Mouse (Mus musculus) E14TG2a.4 (cell line): ENCODE measurements around the gene Plxnd1.

Experiments used
- CTCF ChIP-seq: conservative IDR thresholded peaks from 2 replicates; pipeline ENCODE4 v1.5.1; 2014; ENCODE audit warnings: low read length
- POU5F1 ChIP-seq: IDR thresholded peaks from 2 replicates; pipeline ENCODE4 v1.6.1; 2014; ENCODE audit warnings: low read length, borderline replicate concordance

GRCm38 (mm10) chr6:115983306-115984038 lies 11.3 kb downstream of the Plxnd1 start:
- TF ChIP-seq CTCF (no peak), POU5F1 (no peak)
